Mouse (Mus musculus) embryonic facial prominence, embryonic 10.5 days (tissue): Measurements from ENCODE around the gene Mpl. TPM values are rescaled to one million over a fixed set of nuclear protein-coding genes. Genes with fewer than 3 reads are reported as not detected.

ENCODE experiments used
- DNase-seq: peaks from one replicate; pipeline ENCODE4 v3.0.0-alpha.2; 2017; ENCODE audit warnings: low spot score
- H3K27ac ChIP-seq: fragments of 300-500 bp; sonication (generic); replicated peaks from 2 replicates; pipeline ENCODE4 v1.5.1; 2016; ENCODE audit warnings: mild to moderate bottlenecking
- H3K27me3 ChIP-seq: fragments of 300-500 bp; sonication (generic); replicated peaks from 2 replicates; pipeline ENCODE4 v1.6.1; 2016; ENCODE audit warnings: low read depth, mild to moderate bottlenecking; ENCODE audit not compliant: poor library complexity, severe bottlenecking
- H3K36me3 ChIP-seq: fragments of 300-500 bp; sonication (generic); replicated peaks from 2 replicates; pipeline ENCODE4 v1.6.1; 2016; ENCODE audit warnings: mild to moderate bottlenecking, moderate library complexity
- H3K4me1 ChIP-seq: fragments of 300-500 bp; sonication (generic); 2 replicates; pipeline ENCODE4 v1.6.1; 2016
- H3K4me3 ChIP-seq: fragments of 300-500 bp; sonication (generic); 2 replicates; pipeline ENCODE4 v1.5.1; 2016; ENCODE audit warnings: mild to moderate bottlenecking, moderate library complexity
- H3K9me3 ChIP-seq: fragments of 300-500 bp; sonication (generic); 2 replicates; pipeline ENCODE4 v1.6.1; 2016; ENCODE audit warnings: mild to moderate bottlenecking
- WGBS: fragments of 180-500 bp; shearing (Covaris S2); methylation state at CpG from one replicate; pipeline ENCODE4 v1.1.7; 2016; 5-methylcytosine and 5-hydroxymethylcytosine counted together
- polyA plus RNA-seq: library from polyadenylated mRNA; unstranded; fragments of >200 nt; fragmentation: Nextera tagmentation; extraction: Ambion mirVana; gene quantifications from 2 replicates; pipeline ENCODE4 v1.2.1, GENCODE M21; 2016

Mpl gene
- polyA plus RNA-seq, 1 experiment from 2014 or later = 1.2 TPM

DNA sequence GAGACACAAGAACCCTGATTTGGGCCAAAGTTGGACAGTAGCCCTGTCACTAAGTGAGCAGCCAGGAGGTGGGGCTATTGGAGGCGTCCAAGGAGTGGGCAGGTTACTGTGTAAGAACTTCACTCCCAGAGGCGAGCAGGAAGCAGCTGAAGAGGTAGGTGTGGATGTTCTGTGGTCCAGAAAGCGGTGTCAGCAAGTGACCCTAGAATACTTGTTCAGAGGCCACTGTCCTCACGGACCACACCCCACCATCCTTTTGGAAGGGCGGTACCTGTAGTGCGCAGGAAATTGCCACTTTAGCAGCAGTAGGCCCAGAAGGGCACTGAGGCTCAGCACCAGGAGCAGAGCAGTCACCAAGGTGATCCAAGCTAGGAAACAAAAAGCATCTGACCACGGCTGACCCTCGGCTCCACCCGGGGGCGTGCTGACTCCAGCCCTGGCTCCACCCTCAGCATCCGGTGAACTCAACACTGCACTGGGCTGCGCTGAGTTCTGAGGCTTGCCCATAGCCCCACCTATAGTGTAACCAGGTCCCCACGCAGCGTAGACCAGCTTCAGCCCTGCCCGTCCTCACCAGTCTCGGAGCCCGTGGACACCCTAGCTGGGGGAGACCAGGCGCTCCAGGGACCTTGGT lies 11.4 kb downstream of the Mpl start:
- peak; percentile 80 for DNase-seq
- Histone ChIP-seq H3K9me3 (no peaks in the 10 kb centered on the region), H3K36me3 (no peaks in the 10 kb centered on the region), H3K27me3 (0 out of 2 replicates have a peak, but pooled peaks cover 7% of the 10 kb centered on the region), H3K4me1 (peaks cover 21% of the 10 kb centered on the region), H3K4me3 (peak overlapping the region; percentile 59), H3K27ac (peak overlapping the region; percentile 73)
- WGBS = 17% methylated on average over 18 of the region's 18 CpGs

GRCm38 (mm10) chr4:118445088-118445487 lies 12.2 kb downstream of the Mpl start:
- Histone ChIP-seq H3K4me3 (no peak overlapping the region), H3K36me3 (no peaks in the 10 kb centered on the region), H3K27me3 (0 out of 2 replicates have a peak, but pooled peaks cover 7% of the 10 kb centered on the region), H3K4me1 (peaks cover 21% of the 10 kb centered on the region), H3K9me3 (no peaks in the 10 kb centered on the region), H3K27ac (no peak overlapping the region)
- DNase-seq = no peak
- 88% methylated on average over 10 of the region's 10 CpGs for WGBS

DNA sequence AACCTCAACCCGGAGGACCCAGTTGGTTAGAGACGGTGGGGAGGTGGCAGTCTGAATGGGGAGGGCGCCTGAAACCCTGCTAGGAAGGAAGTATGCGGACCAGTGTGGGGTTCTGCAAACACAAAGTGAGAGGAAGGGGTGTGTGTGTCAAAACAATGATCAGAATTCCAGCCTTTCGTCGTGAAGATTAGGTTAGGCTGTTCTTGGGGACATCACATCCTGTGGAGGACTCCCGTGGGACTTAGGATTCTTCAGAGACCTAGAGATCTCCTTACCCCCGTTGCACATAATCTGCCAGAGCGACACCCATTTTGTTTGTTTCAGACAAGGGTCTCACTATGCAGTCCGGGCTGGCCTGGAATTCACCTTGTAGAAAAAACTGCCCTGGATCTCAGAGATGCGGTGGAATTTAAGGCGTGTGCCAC lies 19.5 kb downstream of the Mpl start:
- peak; percentile 56 for DNase-seq
- 9% methylated on average over 12 of the region's 12 CpGs for WGBS

DNA sequence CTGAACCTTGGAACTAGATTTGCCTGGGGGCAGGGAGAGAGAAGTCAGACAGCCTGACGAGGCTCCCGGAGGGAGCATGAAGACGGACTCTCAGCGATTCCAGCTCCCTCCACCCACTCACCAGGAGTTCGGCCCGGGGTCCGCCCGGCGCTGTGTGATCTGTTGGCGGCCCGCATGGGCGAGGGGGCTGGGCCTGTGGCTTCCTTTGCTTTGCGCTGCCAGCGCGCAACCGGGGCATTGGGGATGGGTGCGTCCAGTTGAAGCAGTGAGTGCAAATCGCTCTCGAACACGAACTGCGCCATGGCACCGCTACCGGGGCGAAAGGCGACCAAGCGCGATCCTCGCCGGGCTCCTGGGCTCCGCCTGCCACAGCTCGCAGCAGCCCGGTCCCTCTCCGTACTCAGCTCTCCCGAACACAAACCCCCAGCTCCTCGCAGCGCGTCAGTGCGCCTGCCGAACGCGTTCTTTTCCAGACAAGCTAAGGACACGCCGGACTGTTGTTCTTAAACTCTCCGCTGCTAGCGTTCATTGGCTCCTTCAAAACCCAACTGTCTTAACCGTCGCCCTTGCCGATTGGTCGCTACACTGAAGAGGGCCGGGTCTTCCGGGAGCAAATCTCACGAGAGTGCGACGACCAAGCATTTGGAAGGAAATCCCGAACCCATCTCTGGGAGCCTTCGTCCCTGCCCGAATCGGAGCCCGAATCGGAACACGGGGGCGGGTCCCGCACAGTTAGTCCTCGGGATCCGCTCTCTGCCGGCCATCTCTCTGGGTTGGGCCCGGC lies 20.3 kb downstream of the Mpl start, which contains the start of gene Cdc20:
TSS of gene Cdc20 (minus strand) at position 533 of the 784 bp plus-strand sequence.
- H3K27ac ChIP-seq = peak within 1 kb of the TSS; percentile 93
- DNase-seq = peak; percentile 95
- peak within 1 kb of the TSS; percentile 80 for H3K4me3 ChIP-seq
- peaks cover 41% of the 10 kb centered on the region for H3K4me1 ChIP-seq
- H3K9me3 ChIP-seq = no peaks in the 10 kb centered on the region
- no peaks in the 10 kb centered on the region for H3K27me3 ChIP-seq
- under 1% methylated on average over 67 of the region's 67 CpGs for WGBS
- peaks cover 43% of the 10 kb centered on the region for H3K36me3 ChIP-seq

More for the DNA sequence above, 19.5 kb downstream of the Mpl start:
- Histone ChIP-seq H3K27ac (peak overlapping the region; percentile 93), H3K9me3 (no peaks in the 10 kb centered on the region), H3K27me3 (no peaks in the 10 kb centered on the region), H3K36me3 (peaks cover 35% of the 10 kb centered on the region), H3K4me1 (peaks cover 35% of the 10 kb centered on the region), H3K4me3 (peak overlapping the region; percentile 80)

- WGBS = 74% methylated on average over 8 of the region's 8 CpGs
- H3K27me3 ChIP-seq = no peaks in the 10 kb centered on the region
- H3K27ac ChIP-seq = no peak overlapping the region
- H3K9me3 ChIP-seq = no peaks in the 10 kb centered on the region
- H3K4me1 ChIP-seq = peaks cover 65% of the 10 kb centered on the region
- H3K4me3 ChIP-seq = no peak overlapping the region
- DNase-seq = no peak
- H3K36me3 ChIP-seq = peaks cover 72% of the 10 kb centered on the region
Measured at GRCm38 (mm10) chr4:118432332-118432731, 25.0 kb downstream of the Mpl start.

DNA sequence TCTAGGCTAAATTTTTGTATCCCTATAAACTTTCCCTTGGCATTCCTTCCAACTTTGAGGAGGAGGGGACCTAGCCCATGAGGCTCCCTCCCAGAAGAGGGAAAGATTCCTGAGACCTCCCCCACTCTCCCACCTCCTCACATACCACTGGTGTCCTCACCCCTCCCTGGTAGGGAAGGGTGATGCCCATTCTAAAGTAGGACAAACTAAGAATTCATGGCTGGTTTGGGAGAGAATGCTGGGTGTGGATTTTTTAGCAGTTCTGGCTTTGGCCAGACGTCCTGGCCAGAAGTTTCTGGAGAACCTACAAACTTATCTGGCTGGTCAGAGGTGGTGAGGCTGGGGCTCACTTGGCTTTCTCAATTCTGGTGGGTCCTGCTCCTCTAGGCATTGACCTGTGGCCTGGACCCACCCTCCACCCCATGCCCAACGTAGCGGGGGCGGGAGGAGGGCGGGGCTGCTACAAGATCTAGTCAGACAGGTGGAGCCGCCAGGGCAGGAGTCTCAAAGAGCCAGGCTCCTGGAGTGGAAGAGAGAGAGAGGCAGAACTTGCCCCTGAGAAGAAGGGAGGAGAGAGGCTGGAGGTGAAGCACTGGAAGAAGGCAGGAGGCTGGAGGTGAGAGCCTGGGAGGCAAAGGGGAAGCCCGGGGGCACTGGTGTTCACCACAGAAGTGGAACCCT lies 28.0 kb downstream of the Mpl start:
- H3K4me1 ChIP-seq = peaks cover 50% of the 10 kb centered on the region
- peak overlapping the region; percentile 82 for H3K4me3 ChIP-seq
- no peaks in the 10 kb centered on the region for H3K9me3 ChIP-seq
- no peak for DNase-seq
- peak overlapping the region; percentile 90; the same call in 1 of the 2 replicates for H3K27ac ChIP-seq
- WGBS = 48% methylated on average over 7 of the region's 7 CpGs
- no peaks in the 10 kb centered on the region for H3K27me3 ChIP-seq
- peaks cover 52% of the 10 kb centered on the region for H3K36me3 ChIP-seq

- Histone ChIP-seq H3K36me3 (peaks cover 49% of the 10 kb centered on the region), H3K4me3 (peak overlapping the region; percentile 82), H3K9me3 (no peaks in the 10 kb centered on the region), H3K27me3 (no peaks in the 10 kb centered on the region), H3K4me1 (peaks cover 45% of the 10 kb centered on the region), H3K27ac (peak overlapping the region; percentile 90)
- no peak for DNase-seq
- 55% methylated on average over 15 of the region's 15 CpGs for WGBS
Measured at GRCm38 (mm10) chr4:118428531-118429214, 28.6 kb downstream of the Mpl start.

DNA sequence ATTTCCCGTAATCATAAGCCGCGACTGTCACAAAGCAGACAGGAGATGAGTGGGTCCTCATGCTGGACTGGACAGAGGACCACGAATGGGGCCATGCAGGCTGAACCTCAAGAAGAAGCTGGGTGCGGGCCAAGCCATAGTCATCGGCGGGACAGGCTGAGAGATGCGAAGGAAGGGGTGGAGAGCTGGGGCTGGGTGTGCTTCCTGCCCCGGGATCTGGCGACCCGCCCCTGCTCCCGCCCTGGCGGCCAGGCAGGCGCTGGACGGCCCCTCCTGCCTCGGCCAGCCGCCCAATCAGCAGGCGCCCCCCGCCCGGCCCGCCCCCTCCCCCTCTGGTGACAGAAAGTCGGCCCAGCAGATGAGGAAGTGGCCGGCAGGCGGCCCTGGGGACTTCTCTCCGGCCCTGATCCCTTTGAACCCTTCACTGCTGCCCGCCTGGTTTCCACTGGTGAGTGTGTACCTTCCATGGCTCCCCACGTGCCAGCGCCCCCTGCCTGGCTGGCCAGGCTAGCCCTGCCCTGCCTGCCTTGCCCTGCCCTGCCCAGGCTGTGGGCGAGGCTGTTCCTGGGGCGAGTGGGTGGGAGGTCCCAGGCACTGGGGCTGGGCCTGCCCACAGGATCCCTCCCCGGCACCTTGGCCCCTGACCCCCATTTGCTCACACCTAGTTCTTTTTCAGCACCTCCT lies 29.4 kb downstream of the Mpl start, which contains the start of gene Elovl1:
TSS of gene Elovl1 (plus strand) at position 326 of the 684 bp plus-strand sequence.
- peak; percentile 96 for DNase-seq
- H3K36me3 ChIP-seq = peaks cover 49% of the 10 kb centered on the region
- H3K27me3 ChIP-seq = no peaks in the 10 kb centered on the region
- under 1% methylated on average over 31 of the region's 31 CpGs for WGBS
- peak within 1 kb of the TSS; percentile 82 for H3K4me3 ChIP-seq
- peak within 1 kb of the TSS; percentile 90 for H3K27ac ChIP-seq
- peaks cover 43% of the 10 kb centered on the region for H3K4me1 ChIP-seq
- no peaks in the 10 kb centered on the region for H3K9me3 ChIP-seq

DNA sequence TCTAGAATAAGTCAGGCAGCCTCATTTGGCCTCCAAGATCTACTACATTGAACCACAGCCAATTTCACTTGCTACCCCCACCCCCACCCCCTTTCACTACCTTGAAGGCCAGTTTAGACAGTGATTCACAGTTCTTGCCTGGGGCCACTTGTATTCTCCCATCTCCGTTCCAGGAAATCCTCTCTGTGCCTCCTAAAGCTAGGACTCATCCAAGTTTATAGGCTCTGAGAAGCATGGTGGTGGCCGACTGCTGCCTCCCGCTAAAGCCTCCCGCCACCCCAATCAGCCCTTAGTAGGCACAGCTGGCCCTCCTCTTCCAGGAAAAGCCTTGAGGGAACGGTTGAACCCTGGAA lies 29.9 kb downstream of the Mpl start:
- 2% methylated on average over 5 of the region's 5 CpGs for WGBS
- peaks cover 49% of the 10 kb centered on the region for H3K36me3 ChIP-seq
- H3K9me3 ChIP-seq = no peaks in the 10 kb centered on the region
- DNase-seq = no peak
- H3K27ac ChIP-seq = peak overlapping the region; percentile 90
- peak overlapping the region; percentile 82 for H3K4me3 ChIP-seq
- H3K4me1 ChIP-seq = peaks cover 41% of the 10 kb centered on the region
- H3K27me3 ChIP-seq = no peaks in the 10 kb centered on the region

- no peaks in the 10 kb centered on the region for H3K27me3 ChIP-seq
- WGBS = 85% methylated on average over 1 of the region's 1 CpGs
Measured at GRCm38 (mm10) chr4:118425374-118425773, 31.9 kb downstream of the Mpl start.

GRCm38 (mm10) chr4:118424541-118425160 lies 32.7 kb downstream of the Mpl start:
- DNase-seq = no peak
- H3K4me3 ChIP-seq = no peak overlapping the region
- no peaks in the 10 kb centered on the region for H3K9me3 ChIP-seq
- peaks cover 29% of the 10 kb centered on the region for H3K4me1 ChIP-seq
- peaks cover 47% of the 10 kb centered on the region for H3K36me3 ChIP-seq
- no peaks in the 10 kb centered on the region for H3K27me3 ChIP-seq
- 87% methylated on average over 4 of the region's 4 CpGs for WGBS
- H3K27ac ChIP-seq = no peak overlapping the region

More at GRCm38 (mm10) chr4:118425374-118425773, 31.9 kb downstream of the Mpl start:
- no peaks in the 10 kb centered on the region for H3K9me3 ChIP-seq
- H3K27ac ChIP-seq = no peak overlapping the region
- no peak for DNase-seq
- peaks cover 36% of the 10 kb centered on the region for H3K4me1 ChIP-seq
- H3K4me3 ChIP-seq = no peak overlapping the region
- peaks cover 47% of the 10 kb centered on the region for H3K36me3 ChIP-seq
